Mouse (Mus musculus): ENCODE data around the gene Capn12.

GRCm38 (mm10) chr7:28877155-28877554 is 4.1 kb upstream of the Capn12 start:
- TF ChIP-seq CTCF (IDR thresholded peaks at IDR 0.05; ENCODE audit: control insufficient read depth, insufficient read depth, insufficient read length): no peak
- TF ChIP-seq USF1 (IDR thresholded peaks at IDR 0.05; ENCODE audit: low read depth): no peak
- TF ChIP-seq MYOD1 (IDR thresholded peaks at IDR 0.05; ENCODE audit: control insufficient read depth, insufficient read length, low read depth): no peak

Measured in C2C12 (cell line).